Mouse (Mus musculus) MEL (cell line): Measurements from ENCODE around the gene Bdnf. TPM values are rescaled to one million over a fixed set of nuclear protein-coding genes. Genes with fewer than 3 reads are reported as not detected.

Source experiments
- DNase-seq: peaks from one replicate; pipeline ENCODE4 v3.0.0; 2011; ENCODE audit warnings: low read depth, low spot score
- H3K27ac ChIP-seq: 2 replicates; pipeline ENCODE4 v1.5.1; 2012; ENCODE audit warnings: low read depth, mild to moderate bottlenecking, control low read depth, low read length, moderate library complexity; ENCODE audit not compliant: control insufficient read depth
- H3K27me3 ChIP-seq, 2 experiments: fragments of 150-350 bp in 1 of 2; sonication (generic) in 1 of 2; 2 replicates each; pipeline ENCODE4 v1.6.1; 2012; ENCODE audit warnings: low read length in 2 of 2, mild to moderate bottlenecking in 2 of 2, improper control_type of control experiment in 1 of 2, moderate library complexity in 1 of 2; ENCODE audit not compliant: insufficient read depth in 2 of 2, control insufficient read depth in 1 of 2
- H3K36me3 ChIP-seq, 2 experiments: 2 replicates each; pipeline ENCODE4 v1.6.1; 2012 to 2014; ENCODE audit warnings: low read length in 2 of 2, improper control_type of control experiment in 1 of 2, inconsistent platforms in 1 of 2, mild to moderate bottlenecking in 1 of 2; ENCODE audit not compliant: insufficient read depth in 2 of 2, control insufficient read depth in 1 of 2
- H3K4me1 ChIP-seq, 2 experiments: fragments of 150-350 bp in 1 of 2; sonication (generic) in 1 of 2; 2 replicates each; pipeline ENCODE4 v1.6.1; 2012; ENCODE audit warnings: low read length in 2 of 2, improper control_type of control experiment in 1 of 2, mild to moderate bottlenecking in 1 of 2; ENCODE audit not compliant: insufficient read depth in 2 of 2, control insufficient read depth in 1 of 2
- H3K4me3 ChIP-seq, 2 experiments: fragments of 150-350 bp in 1 of 2; sonication (generic) in 1 of 2; 2 replicates each; pipeline ENCODE4 v1.5.1; 2012; ENCODE audit warnings: low read depth in 2 of 2, low read length in 2 of 2, mild to moderate bottlenecking in 2 of 2, moderate library complexity in 2 of 2, control low read depth in 1 of 2, improper control_type of control experiment in 1 of 2; ENCODE audit not compliant: control insufficient read depth in 1 of 2, insufficient read depth in 1 of 2
- H3K79me2 ChIP-seq: 2 replicates; pipeline ENCODE4 v1.6.1; 2012; ENCODE audit warnings: mild to moderate bottlenecking, low read length, moderate library complexity; ENCODE audit not compliant: control insufficient read depth, poor library complexity, insufficient read depth
- H3K9ac ChIP-seq: 2 replicates; pipeline ENCODE4 v1.6.1; 2012; ENCODE audit warnings: low read depth, mild to moderate bottlenecking, control low read depth, low read length, moderate library complexity; ENCODE audit not compliant: control insufficient read depth, poor library complexity, severe bottlenecking
- H3K9me3 ChIP-seq: fragments of 150-350 bp; sonication (generic); replicated peaks from 2 replicates; pipeline ENCODE4 v1.6.1; 2012; ENCODE audit warnings: mild to moderate bottlenecking, low read length, improper control_type of control experiment, moderate library complexity; ENCODE audit not compliant: insufficient read depth
- CHD1 ChIP-seq: IDR thresholded peaks from 2 replicates; pipeline ENCODE4 v1.6.1; 2012; ENCODE audit warnings: low read depth, mild to moderate bottlenecking, inconsistent platforms, low read length, improper control_type of control experiment
- CHD2 ChIP-seq: IDR thresholded peaks from 2 replicates; pipeline ENCODE4 v1.6.1; 2011; ENCODE audit warnings: low read length, improper control_type of control experiment
- E2F4 ChIP-seq: IDR thresholded peaks from 2 replicates; pipeline ENCODE4 v1.6.1; 2011; ENCODE audit warnings: low read depth, low read length, improper control_type of control experiment, borderline replicate concordance
- EP300 ChIP-seq, 2 experiments: IDR thresholded peaks; 2 replicates each; pipeline ENCODE4 v1.6.1; 2011; ENCODE audit warnings: improper control_type of control experiment in 2 of 2, low read length in 2 of 2, low read depth in 1 of 2, mild to moderate bottlenecking in 1 of 2
- GABPA ChIP-seq: IDR thresholded peaks from 2 replicates; pipeline ENCODE4 v1.6.1; 2012; ENCODE audit warnings: low read depth, mild to moderate bottlenecking, inconsistent platforms, low read length, improper control_type of control experiment, moderate library complexity
- HCFC1 ChIP-seq: IDR thresholded peaks from 2 replicates; pipeline ENCODE4 v1.6.1; 2012; ENCODE audit warnings: low read depth, mild to moderate bottlenecking, inconsistent platforms, low read length, improper control_type of control experiment, moderate library complexity
- MAFK ChIP-seq: IDR thresholded peaks from 2 replicates; pipeline ENCODE4 v1.6.1; 2011; ENCODE audit warnings: low read depth, mild to moderate bottlenecking, low read length, improper control_type of control experiment, borderline replicate concordance
- MAX ChIP-seq: IDR thresholded peaks from 2 replicates; pipeline ENCODE4 v1.6.1; 2011; ENCODE audit warnings: low read length, improper control_type of control experiment
- MEF2A ChIP-seq: IDR thresholded peaks from 2 replicates; pipeline ENCODE4 v1.6.1; 2014; ENCODE audit warnings: low read depth, mild to moderate bottlenecking, inconsistent platforms, low read length, improper control_type of control experiment; ENCODE audit not compliant: poor library complexity, insufficient replicate concordance, severe bottlenecking; ENCODE audit errors: extremely low read depth
- MYB ChIP-seq: IDR thresholded peaks from 2 replicates; pipeline ENCODE4 v1.6.1; 2011; ENCODE audit warnings: mild to moderate bottlenecking, low read depth, low read length, improper control_type of control experiment
- POLR2AphosphoS2 ChIP-seq: IDR thresholded peaks from 2 replicates; pipeline ENCODE4 v1.6.1; 2011; ENCODE audit warnings: low read length, improper control_type of control experiment
- POLR2AphosphoS5 ChIP-seq: IDR thresholded peaks from 2 replicates; pipeline ENCODE4 v1.6.1; 2012; ENCODE audit warnings: low read depth, borderline replicate concordance, mild to moderate bottlenecking, inconsistent platforms, low read length, moderate library complexity, mixed read lengths
- RAD21 ChIP-seq: IDR thresholded peaks from 2 replicates; pipeline ENCODE4 v1.6.1; 2011; ENCODE audit warnings: mild to moderate bottlenecking, low read depth, low read length, improper control_type of control experiment
- TAL1 ChIP-seq: IDR thresholded peaks from 2 replicates; pipeline ENCODE4 v1.6.1; 2012; ENCODE audit warnings: mild to moderate bottlenecking, inconsistent platforms, low read length, moderate library complexity, mixed read lengths
- TBP ChIP-seq: IDR thresholded peaks from 2 replicates; pipeline ENCODE4 v1.8.0; 2011; ENCODE audit warnings: low read depth, low read length, improper control_type of control experiment
- UBTF ChIP-seq: IDR thresholded peaks from 2 replicates; pipeline ENCODE4 v1.6.1; 2012; ENCODE audit warnings: low read depth, mild to moderate bottlenecking, inconsistent platforms, low read length, improper control_type of control experiment, moderate library complexity, borderline replicate concordance; ENCODE audit not compliant: insufficient read depth
- USF1 ChIP-seq: IDR thresholded peaks from 2 replicates; pipeline ENCODE4 v1.6.1; 2014; ENCODE audit warnings: low read depth, mild to moderate bottlenecking, inconsistent platforms, low read length, improper control_type of control experiment, moderate library complexity
- USF2 ChIP-seq, 2 experiments: IDR thresholded peaks; 2 replicates each; pipeline ENCODE4 v1.6.1; 2011 to 2012; ENCODE audit warnings: improper control_type of control experiment in 2 of 2, low read length in 2 of 2, borderline replicate concordance in 1 of 2, inconsistent platforms in 1 of 2, low read depth in 1 of 2, mild to moderate bottlenecking in 1 of 2; ENCODE audit not compliant: insufficient read depth in 1 of 2
- ZC3H11A ChIP-seq: IDR thresholded peaks from 2 replicates; pipeline ENCODE4 v1.6.1; 2012; ENCODE audit warnings: low read depth, mild to moderate bottlenecking, inconsistent platforms, low read length, improper control_type of control experiment
- ZKSCAN1 ChIP-seq: IDR thresholded peaks from 2 replicates; pipeline ENCODE4 v1.6.1; 2012; ENCODE audit warnings: low read depth, mild to moderate bottlenecking, inconsistent platforms, low read length, improper control_type of control experiment, moderate library complexity
- ZNF384 ChIP-seq: IDR thresholded peaks from 2 replicates; pipeline ENCODE4 v1.6.1; 2012; ENCODE audit warnings: low read depth, mild to moderate bottlenecking, inconsistent platforms, low read length, improper control_type of control experiment
- polyA plus RNA-seq, 2 experiments: library from polyadenylated mRNA; stranded (reverse) in 1 of 2; unstranded in 1 of 2; fragments of >175 nt in 1 of 2; fragments of >200 nt in 1 of 2; gene quantifications; 2 replicates each; pipeline versions ENCODE4 v1.2.1 to v1.2.4; 2012; ENCODE audit warnings: low replicate concordance in 2 of 2, low read depth in 1 of 2; ENCODE audit not compliant: insufficient read length in 2 of 2, insufficient read depth in 1 of 2, missing spikeins in 1 of 2
- total RNA-seq: library from RNA; depleted of rRNA; stranded (reverse); fragments of 300-350 nt; gene quantifications from 2 replicates; pipeline ENCODE4 v1.2.3, GENCODE M21; 2012

Gene Bdnf
- total and polyA plus RNA-seq, 3 experiments: not detected

DNA sequence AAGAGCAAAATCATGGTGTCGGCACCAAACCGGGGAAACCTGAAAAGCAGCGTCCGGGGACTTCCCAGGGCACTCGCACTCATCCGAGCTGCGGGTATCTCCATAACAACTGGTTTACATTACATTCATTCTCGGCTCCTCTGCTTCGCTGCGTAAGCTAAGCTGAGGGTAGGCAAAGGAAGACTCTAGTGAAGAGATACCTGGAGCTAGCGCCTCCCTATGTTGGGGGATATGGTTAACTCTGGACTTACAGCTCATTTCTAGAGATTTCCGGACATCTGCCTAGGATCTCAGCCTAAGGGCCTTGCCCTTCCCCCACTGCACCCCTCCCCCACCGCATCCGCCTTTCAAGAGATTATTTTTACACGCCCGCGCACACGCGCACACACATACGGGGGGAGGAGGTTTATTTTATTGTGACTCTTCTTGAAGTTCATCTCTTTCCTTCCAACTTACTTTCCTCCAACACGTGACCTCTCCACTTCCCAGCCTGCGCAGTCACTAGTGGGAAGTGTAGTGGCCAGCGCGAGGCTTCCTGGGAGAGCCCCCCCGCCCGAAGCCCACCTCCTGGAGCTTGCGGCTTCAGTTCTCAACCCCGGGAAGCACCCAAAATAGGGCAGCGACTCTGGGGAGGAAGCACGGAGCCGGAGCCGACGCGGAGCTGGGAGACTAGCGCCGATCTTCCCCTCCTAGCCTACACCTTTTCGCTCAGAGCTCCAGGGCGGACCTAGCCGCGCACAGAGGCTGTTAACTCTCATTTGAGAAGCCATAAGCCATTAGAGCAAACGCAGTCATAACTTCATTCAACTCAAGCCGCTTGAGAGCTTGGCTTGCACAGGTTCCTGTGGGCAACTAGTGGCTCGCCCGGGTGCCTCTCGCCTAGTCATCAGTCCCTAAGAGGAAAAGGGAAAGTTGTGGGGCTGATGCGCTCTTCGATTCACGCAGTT is 718 bp upstream of the Bdnf start:
- Histone ChIP-seq H3K27ac (no peak overlapping the region), H3K27me3 (no peaks in the 10 kb centered on the region), H3K4me1 (no peaks in the 10 kb centered on the region), H3K9ac (no peak overlapping the region), H3K4me3 (no peak overlapping the region), H3K36me3 (no peaks in the 10 kb centered on the region), H3K79me2 (no peaks in the 10 kb centered on the region)
- no peak for DNase-seq
- TF ChIP-seq EP300 (IDR thresholded peaks at IDR 0.05; ENCODE audit: low read depth in 1 of 2, low read length in 2 of 2): no peak
- TF ChIP-seq MEF2A: no peak
- TF ChIP-seq RAD21: no peak
- TF ChIP-seq ZKSCAN1: no peak
- TF ChIP-seq, all 39 proteins: peak for 0
- H3K9me3 ChIP-seq: no peaks in the 10 kb centered on the region

DNA sequence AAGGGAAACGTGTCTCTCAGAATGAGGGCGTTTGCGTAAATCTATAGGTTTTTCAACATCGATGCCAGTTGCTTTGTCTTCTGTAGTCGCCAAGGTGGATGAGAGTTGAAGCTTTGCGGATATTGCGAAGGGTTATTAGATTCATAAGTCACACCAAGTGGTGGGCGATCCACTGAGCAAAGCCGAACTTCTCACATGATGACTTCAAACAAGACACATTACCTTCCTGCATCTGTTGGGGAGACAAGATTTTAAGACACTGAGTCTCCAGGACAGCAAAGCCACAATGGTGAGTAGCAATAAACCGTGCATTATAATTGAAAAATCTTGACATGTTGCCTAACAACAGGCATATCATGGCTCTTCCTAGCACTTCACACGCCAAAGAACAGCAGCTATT is 551 bp downstream of the Bdnf start:
- Histone ChIP-seq H3K79me2 (no peaks in the 10 kb centered on the region), H3K9ac (no peak overlapping the region), H3K27me3 (no peaks in the 10 kb centered on the region), H3K4me1 (no peaks in the 10 kb centered on the region), H3K27ac (no peak overlapping the region), H3K9me3 (no peaks in the 10 kb centered on the region), H3K4me3 (no peak overlapping the region), H3K36me3 (no peaks in the 10 kb centered on the region)
- TF ChIP-seq TAL1 (no peak), E2F4 (no peak), GABPA (no peak), TBP (no peak), POLR2AphosphoS2 (no peak), MYB (no peak), CHD1 (no peak), ZNF384 (no peak), USF2 (IDR thresholded peaks at IDR 0.05; ENCODE audit: borderline replicate concordance in 1 of 2, insufficient read depth in 1 of 2, low read depth in 1 of 2, low read length in 2 of 2) (no peak), UBTF (no peak), POLR2AphosphoS5 (no peak), MAX (no peak), CHD2 (no peak), HCFC1 (no peak), ZKSCAN1 (no peak), USF1 (no peak), ZC3H11A (no peak), MAFK (no peak)
- no peak for DNase-seq
